Mouse (Mus musculus) hindbrain, embryonic 13.5 days (tissue): Measurements from ENCODE around the gene Zfp992. TPM values are rescaled to one million over a fixed set of nuclear protein-coding genes. Genes with fewer than 3 reads are reported as not detected.
"Not testable (repeated sequence)": the region's sequence is repeated elsewhere in the genome, so short reads cannot be mapped to it uniquely, and the experiment has no call there.

Experiments
- ATAC-seq: fragments of 200-750 bp; cut with Nextera tagmentation; 2 replicates; pipeline ENCODE4 v1.8.0; 2017; ENCODE audit warnings: moderate TSS enrichment; ENCODE audit not compliant: low FRiP score
- H3K27ac ChIP-seq: fragments of 300-500 bp; sonication (generic); 2 replicates; pipeline ENCODE4 v1.5.1; 2015; ENCODE audit warnings: inconsistent platforms, mild to moderate bottlenecking, moderate library complexity
- H3K27me3 ChIP-seq: fragments of 300-500 bp; sonication (generic); 2 replicates; pipeline ENCODE4 v1.6.1; 2015; ENCODE audit warnings: mild to moderate bottlenecking, inconsistent platforms
- H3K36me3 ChIP-seq: fragments of 300-500 bp; sonication (generic); 2 replicates; pipeline ENCODE4 v1.6.1; 2015; ENCODE audit warnings: mild to moderate bottlenecking, inconsistent platforms
- H3K4me1 ChIP-seq: fragments of 300-500 bp; sonication (generic); replicated peaks from 2 replicates; pipeline ENCODE4 v1.6.1; 2015; ENCODE audit warnings: inconsistent platforms
- H3K4me2 ChIP-seq: fragments of 300-500 bp; sonication (generic); 2 replicates; pipeline ENCODE4 v1.6.1; 2015; ENCODE audit warnings: inconsistent platforms, mild to moderate bottlenecking, moderate library complexity
- H3K4me3 ChIP-seq: fragments of 300-500 bp; sonication (generic); 2 replicates; pipeline ENCODE4 v1.5.1; 2015; ENCODE audit warnings: mild to moderate bottlenecking, inconsistent platforms
- H3K9ac ChIP-seq: fragments of 300-500 bp; sonication (generic); 2 replicates; pipeline ENCODE4 v1.6.1; 2015; ENCODE audit warnings: mild to moderate bottlenecking, inconsistent platforms
- H3K9me3 ChIP-seq: fragments of 300-500 bp; sonication (generic); 2 replicates; pipeline ENCODE4 v1.6.1; 2016; ENCODE audit warnings: inconsistent platforms
- WGBS: fragments of 180-500 bp; shearing (Covaris S2); methylation state at CpG from one replicate; pipeline ENCODE4 v1.1.7; 2015; 5-methylcytosine and 5-hydroxymethylcytosine counted together
- polyA plus RNA-seq: library from polyadenylated mRNA; unstranded; fragments of >200 nt; fragmentation: Nextera tagmentation; extraction: Ambion mirVana; gene quantifications from 2 replicates; pipeline ENCODE4 v1.2.1, GENCODE M21; 2015

Gene Zfp992
- polyA plus RNA-seq, 1 experiment from 2014 or later = 2.4 TPM

DNA sequence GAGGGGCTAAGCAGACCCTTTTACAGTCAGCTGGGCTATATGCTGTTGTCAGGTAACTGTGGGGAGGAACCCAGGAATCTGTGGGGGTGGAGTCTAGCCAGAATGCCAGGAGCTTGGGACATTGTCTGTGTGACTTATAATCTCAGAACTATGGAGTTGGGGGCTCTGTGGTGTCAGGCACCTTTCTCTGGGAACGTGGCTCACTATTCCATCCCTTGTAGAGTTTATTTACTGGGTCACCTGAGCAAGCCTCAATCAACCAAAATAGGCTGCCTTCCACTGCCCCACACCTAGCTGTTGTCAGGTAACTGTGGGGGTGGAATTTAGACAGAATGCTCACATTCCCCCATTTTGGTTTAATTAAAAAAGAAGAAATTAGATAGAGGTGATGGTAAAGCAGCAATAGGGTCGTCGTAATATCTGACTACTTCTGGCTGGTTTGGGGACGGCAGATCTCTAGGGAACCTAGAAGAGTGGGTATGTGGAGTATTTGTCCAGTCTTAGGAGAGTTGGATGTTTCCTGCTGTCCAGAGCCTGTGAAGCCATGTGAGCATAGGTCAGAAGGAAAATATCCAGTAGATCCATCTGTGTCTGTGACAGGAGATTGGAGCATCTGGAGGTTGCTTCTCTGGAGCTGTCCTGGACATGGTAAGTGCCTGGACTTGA, 7.4 kb downstream of the Zfp992 start:
- Histone ChIP-seq H3K27me3 (no peaks in the 10 kb centered on the region), H3K4me3 (no peak overlapping the region), H3K27ac (no peak overlapping the region), H3K9me3 (peaks cover 73% of the 10 kb centered on the region), H3K4me2 (no peak overlapping the region), H3K9ac (no peak overlapping the region), H3K4me1 (no peaks in the 10 kb centered on the region), H3K36me3 (peaks cover 18% of the 10 kb centered on the region)
- WGBS = 73% methylated on average over 4 of the region's 4 CpGs
- 0 out of 2 replicates have a peak, but pooled peaks have one; percentile 5 for ATAC-seq

GRCm38 (mm10) chr4:146457126-146457525, 8.3 kb downstream of the Zfp992 start:
- H3K27me3 ChIP-seq = no peaks in the 10 kb centered on the region
- no peak overlapping the region for H3K27ac ChIP-seq
- no peak overlapping the region for H3K9ac ChIP-seq
- H3K9me3 ChIP-seq = peaks cover 73% of the 10 kb centered on the region
- H3K4me2 ChIP-seq = no peak overlapping the region
- H3K4me1 ChIP-seq = no peaks in the 10 kb centered on the region
- 62% methylated on average over 2 of the region's 2 CpGs for WGBS
- peaks cover 18% of the 10 kb centered on the region for H3K36me3 ChIP-seq
- no peak for ATAC-seq
- no peak overlapping the region for H3K4me3 ChIP-seq

DNA sequence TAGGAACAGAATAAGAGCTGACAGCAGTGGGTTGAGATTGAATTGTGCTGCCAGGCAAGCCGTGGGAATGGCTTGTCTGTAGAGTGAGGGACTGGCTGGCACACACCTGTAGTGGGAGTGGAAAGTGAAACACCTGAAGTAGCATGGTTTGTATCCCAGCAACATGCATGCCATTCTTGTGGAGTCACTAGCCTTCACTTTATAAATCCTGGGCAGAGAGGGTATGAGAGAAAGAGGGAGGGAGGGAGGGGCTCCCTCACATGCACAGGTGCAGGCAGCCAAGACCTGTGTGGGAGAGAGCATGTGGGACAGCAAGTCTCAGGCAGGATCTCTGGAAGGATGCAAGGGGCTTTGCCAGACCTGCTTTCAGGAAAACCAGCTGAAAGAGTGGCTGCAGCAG, 8.9 kb downstream of the Zfp992 start:
- H3K4me1 ChIP-seq = no peaks in the 10 kb centered on the region
- H3K4me3 ChIP-seq = no peak overlapping the region
- no peak overlapping the region for H3K27ac ChIP-seq
- 65% methylated on average over 1 of the region's 1 CpGs for WGBS
- no peaks in the 10 kb centered on the region for H3K27me3 ChIP-seq
- H3K36me3 ChIP-seq = peaks cover 18% of the 10 kb centered on the region
- ATAC-seq = 0 out of 2 replicates have a peak, but pooled peaks have one; percentile 11
- H3K4me2 ChIP-seq = no peak overlapping the region
- no peak overlapping the region for H3K9ac ChIP-seq
- H3K9me3 ChIP-seq = peaks cover 69% of the 10 kb centered on the region

DNA sequence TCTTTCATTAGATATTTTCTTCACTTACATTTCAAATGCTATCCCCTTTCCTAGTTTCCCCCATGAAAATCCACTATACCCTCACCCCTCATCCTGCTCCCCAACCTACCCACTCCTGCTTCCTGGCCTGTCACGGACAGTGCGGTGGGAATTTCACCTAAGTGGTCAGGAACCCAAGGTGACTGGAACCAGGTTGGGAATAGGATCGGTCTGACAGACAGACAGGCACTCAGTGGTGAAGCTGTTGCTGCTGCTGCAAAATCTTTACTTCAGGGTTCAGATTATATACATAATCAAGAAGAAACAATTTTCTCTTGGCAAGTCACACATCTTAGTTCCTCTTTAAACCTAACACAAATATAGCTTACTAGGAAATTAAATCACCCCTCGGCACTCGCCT, 11.0 kb downstream of the Zfp992 start:
- not testable (repeated sequence) for H3K27ac ChIP-seq, ATAC-seq, H3K4me3 ChIP-seq, H3K9ac ChIP-seq, H3K4me2 ChIP-seq, H3K4me1 ChIP-seq, H3K27me3 ChIP-seq
- WGBS = 80% methylated on average over 5 of the region's 5 CpGs
- H3K9me3 ChIP-seq = peaks cover 62% of the 10 kb centered on the region
- peaks cover 24% of the 10 kb centered on the region for H3K36me3 ChIP-seq

- 82% methylated on average over 5 of the region's 5 CpGs for WGBS
- not testable (repeated sequence) for H3K4me2 ChIP-seq, H3K27ac ChIP-seq, ATAC-seq, H3K9ac ChIP-seq, H3K4me1 ChIP-seq, H3K27me3 ChIP-seq, H3K4me3 ChIP-seq
- peaks cover 60% of the 10 kb centered on the region for H3K9me3 ChIP-seq
- H3K36me3 ChIP-seq = peaks cover 23% of the 10 kb centered on the region
Observed at GRCm38 (mm10) chr4:146460685-146461084, 11.9 kb downstream of the Zfp992 start.

DNA sequence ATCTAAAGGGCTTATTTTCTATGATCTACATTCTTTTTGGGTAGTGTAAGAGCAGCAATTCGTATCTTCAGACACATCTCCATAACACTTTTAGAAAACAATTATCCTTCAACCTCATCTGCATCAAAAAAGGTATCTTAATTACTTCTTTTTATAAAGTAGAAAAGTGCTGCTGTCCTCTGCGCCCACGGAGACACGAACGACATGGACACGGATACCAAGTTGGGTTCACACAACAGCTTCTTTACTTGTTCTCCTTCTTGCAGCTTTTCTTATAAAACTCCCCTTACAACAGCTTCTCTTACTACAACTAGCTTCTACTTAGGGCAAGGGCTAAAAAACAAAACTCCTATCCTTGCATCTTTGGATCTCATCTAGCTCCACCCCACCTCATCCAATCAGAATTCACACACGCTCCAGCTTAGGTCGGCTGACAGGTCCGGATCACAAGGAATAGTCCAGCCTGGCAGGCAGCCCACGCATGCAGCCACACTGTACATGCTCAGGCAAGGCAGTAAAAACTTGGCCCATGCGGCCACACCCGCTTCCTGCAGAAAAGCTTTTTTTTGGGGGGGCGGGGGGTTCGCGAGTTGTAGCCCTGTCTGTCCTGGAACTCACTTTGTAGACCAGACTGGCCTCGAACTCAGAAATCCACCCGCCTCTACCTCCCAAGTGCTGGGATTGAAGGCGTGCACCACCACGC, 15.0 kb downstream of the Zfp992 start:
- H3K27me3 ChIP-seq, H3K4me1 ChIP-seq, H3K4me3 ChIP-seq, H3K9ac ChIP-seq, H3K4me2 ChIP-seq, H3K27ac ChIP-seq: not testable (repeated sequence)
- 92% methylated on average over 19 of the region's 19 CpGs for WGBS
- 0 out of 2 replicates have a peak, but pooled peaks have one; percentile 22 for ATAC-seq
- Histone ChIP-seq H3K9me3 (peaks cover 32% of the 10 kb centered on the region), H3K36me3 (peaks cover 13% of the 10 kb centered on the region)

DNA sequence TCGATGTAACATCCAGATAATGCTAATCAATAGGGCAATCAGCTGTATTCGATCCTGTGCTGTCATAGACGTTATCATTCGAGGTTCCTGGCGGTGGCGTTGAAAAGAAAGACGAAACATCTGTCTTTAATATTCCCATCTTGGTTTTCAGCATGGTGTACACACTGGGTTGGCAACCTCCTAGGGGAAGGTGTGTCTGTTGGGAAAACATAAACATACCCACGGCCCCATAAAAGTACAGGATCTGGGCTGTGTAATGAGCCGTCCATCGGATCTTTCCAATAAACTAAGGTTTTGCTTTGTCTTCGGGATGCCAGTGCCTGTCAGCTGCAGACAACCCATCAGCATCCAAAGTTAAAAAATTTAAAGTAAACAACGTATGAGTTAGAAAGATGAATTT, 21.2 kb downstream of the Zfp992 start:
- peaks cover 21% of the 10 kb centered on the region for H3K9me3 ChIP-seq
- not testable (repeated sequence) for H3K4me1 ChIP-seq, H3K27me3 ChIP-seq, ATAC-seq, H3K4me2 ChIP-seq, H3K27ac ChIP-seq, H3K4me3 ChIP-seq, H3K9ac ChIP-seq
- peaks cover 14% of the 10 kb centered on the region for H3K36me3 ChIP-seq
- 93% methylated on average over 11 of the region's 12 CpGs for WGBS

GRCm38 (mm10) chr4:146474181-146474580, 25.4 kb downstream of the Zfp992 start:
- not testable (repeated sequence) for H3K4me2 ChIP-seq, H3K27ac ChIP-seq, H3K36me3 ChIP-seq, H3K9ac ChIP-seq, H3K4me3 ChIP-seq, H3K27me3 ChIP-seq, H3K4me1 ChIP-seq
- no CpG with 5 or more reads among the region's 1 CpGs for WGBS
- ATAC-seq = 0 out of 2 replicates have a peak, but pooled peaks have one; percentile 34
- H3K9me3 ChIP-seq = peaks cover 40% of the 10 kb centered on the region

DNA sequence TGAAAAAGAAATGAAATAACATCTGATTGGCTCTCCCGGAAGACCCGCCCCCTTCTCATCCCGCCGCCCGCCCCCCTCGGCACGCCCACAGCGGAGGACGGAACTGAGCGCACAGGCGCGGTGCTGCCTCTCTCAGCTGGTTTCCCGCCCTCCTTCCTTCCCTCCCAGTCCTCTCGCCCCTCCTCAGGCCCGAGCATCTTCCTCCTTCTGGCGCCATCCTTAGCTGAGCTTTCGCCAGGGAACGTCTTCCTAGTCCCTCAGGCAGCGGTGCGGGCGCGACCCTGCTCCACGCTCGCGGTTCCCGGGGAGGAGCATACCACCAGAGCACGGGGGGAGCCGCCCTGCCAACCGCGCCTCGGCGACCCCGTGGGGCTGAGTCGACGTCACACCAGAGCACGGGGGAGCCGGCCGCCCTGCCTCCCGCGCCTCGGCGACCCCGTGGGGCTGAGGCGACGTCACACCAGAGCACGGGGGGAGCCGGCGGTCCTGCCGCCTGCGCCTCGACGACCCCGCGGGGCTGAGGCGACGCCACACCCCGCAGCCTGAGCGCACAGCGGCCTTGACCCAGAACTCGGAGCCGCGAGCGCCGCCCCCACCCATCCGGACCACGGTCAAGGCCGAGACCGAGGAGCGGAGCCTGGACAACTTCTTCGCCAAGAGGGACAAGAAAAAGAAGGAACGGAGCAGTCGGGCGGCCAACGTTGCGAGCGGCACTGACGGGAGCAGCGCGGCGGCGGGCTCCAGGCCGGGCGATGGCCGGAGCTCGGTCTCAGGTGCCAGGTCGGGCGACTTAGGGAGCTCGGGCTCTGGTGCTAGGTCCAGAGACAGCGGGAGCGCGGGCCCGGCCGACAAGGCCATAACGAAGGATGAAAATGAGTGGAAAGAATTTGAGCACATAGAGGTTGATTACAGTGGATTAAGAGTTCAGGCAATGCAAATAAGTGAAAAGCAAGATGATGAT, 26.2 kb downstream of the Zfp992 start:
- H3K4me2 ChIP-seq, H3K36me3 ChIP-seq, H3K9ac ChIP-seq, H3K4me1 ChIP-seq, H3K27me3 ChIP-seq, H3K27ac ChIP-seq, H3K4me3 ChIP-seq: not testable (repeated sequence)
- WGBS = 61% methylated on average over 73 of the region's 94 CpGs
- peak; percentile 79 for ATAC-seq
- H3K9me3 ChIP-seq = peaks cover 37% of the 10 kb centered on the region

- peaks cover 44% of the 10 kb centered on the region for H3K9me3 ChIP-seq
- not testable (repeated sequence) for H3K9ac ChIP-seq, ATAC-seq, H3K4me2 ChIP-seq, H3K4me1 ChIP-seq, H3K27ac ChIP-seq, H3K4me3 ChIP-seq, H3K36me3 ChIP-seq, H3K27me3 ChIP-seq
- WGBS = 96% methylated on average over 2 of the region's 2 CpGs
Observed at GRCm38 (mm10) chr4:146476260-146476659, 27.4 kb downstream of the Zfp992 start.

DNA sequence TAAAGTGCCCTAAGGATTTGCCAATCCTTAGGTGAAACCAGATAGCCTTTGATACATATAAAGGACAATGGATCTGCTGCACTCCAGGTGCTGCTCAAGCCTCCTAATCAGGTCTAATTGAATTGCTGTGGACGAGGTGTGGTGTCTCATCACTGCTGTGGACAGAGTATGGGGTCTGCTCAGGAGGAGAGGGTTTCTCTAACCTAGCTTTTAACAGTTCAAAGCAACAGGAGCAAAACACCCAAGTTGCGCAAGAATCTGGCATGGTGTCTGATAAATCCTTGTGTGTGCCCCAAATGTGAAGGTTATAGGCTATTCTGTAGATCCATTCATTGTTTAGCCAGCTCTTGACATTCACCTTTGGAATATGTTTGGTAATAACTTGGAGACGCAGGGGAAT, 28.1 kb downstream of the Zfp992 start:
- not testable (repeated sequence) for H3K4me1 ChIP-seq, H3K27ac ChIP-seq, H3K36me3 ChIP-seq, H3K4me2 ChIP-seq, H3K4me3 ChIP-seq, ATAC-seq, H3K9ac ChIP-seq, H3K27me3 ChIP-seq
- peaks cover 48% of the 10 kb centered on the region for H3K9me3 ChIP-seq
- 83% methylated on average over 3 of the region's 3 CpGs for WGBS
